Mouse (Mus musculus) stomach, postnatal 0 days (tissue): Measurements from ENCODE around the gene Rgp1.

Experiments
- CTCF ChIP-seq: IDR thresholded peaks from 2 replicates; pipeline ENCODE4 v1.5.1; 2016; ENCODE audit warnings: antibody characterized with exemption, low read depth, mild to moderate bottlenecking, moderate library complexity
- EP300 ChIP-seq: optimal IDR thresholded peaks from 2 replicates; pipeline ENCODE3; 2016; ENCODE audit warnings: antibody characterized with exemption

DNA sequence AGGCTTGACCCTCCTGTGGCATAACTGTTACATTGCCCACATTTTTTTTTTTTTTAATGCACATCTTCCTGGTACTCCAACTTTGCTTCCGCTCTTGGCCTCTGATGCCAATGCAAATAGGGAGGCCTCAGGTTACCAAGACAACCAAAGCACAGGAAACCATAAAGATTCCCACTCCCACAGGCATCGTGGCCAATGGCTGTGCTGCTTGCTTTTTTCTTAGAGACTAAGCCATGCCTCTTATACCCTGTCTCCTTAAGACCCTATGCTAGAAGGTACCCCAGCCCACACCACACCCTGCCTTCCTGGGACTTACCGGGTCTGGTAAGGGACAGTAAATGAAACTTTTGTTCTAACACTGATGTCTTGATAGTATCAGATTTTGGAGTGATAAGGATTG, 14.9 kb downstream of the Rgp1 start:
- TF ChIP-seq CTCF, result no peak
- TF ChIP-seq EP300, result no peak
